Mouse (Mus musculus): ENCODE data around the gene Bcdin3d. TPM values are rescaled to one million over a fixed set of nuclear protein-coding genes. Genes with fewer than 3 reads are reported as not detected.

Bcdin3d gene
- total RNA-seq, 2 experiments from 2014 or later: 3.6 to 4.2 TPM

Other genes with a start within 250 kb of the Bcdin3d start
- gene Kcnh3, start 249.9 kb downstream of the Bcdin3d start, total RNA-seq (2014; fragmentation: Nextera tagmentation): not detected in 2 replicates
- not detected in 2 replicates for gene Kcnh3, start 249.9 kb downstream of the Bcdin3d start, total RNA-seq (2017)
- gene Mcrs1, start 222.8 kb downstream of the Bcdin3d start, total RNA-seq (2014; fragmentation: Nextera tagmentation): 30.9 and 51.4 TPM in 2 replicates
- 44.0 and 48.0 TPM in 2 replicates for gene Mcrs1, start 222.8 kb downstream of the Bcdin3d start, total RNA-seq (2017)
- 13.5 and 17.6 TPM in 2 replicates for gene Prpf40b, start 179.6 kb downstream of the Bcdin3d start, total RNA-seq (2014; fragmentation: Nextera tagmentation)
- 7.2 and 10.7 TPM in 2 replicates for gene Prpf40b, start 179.6 kb downstream of the Bcdin3d start, total RNA-seq (2017)
- not detected in 2 replicates for gene Fam186b, start 178.8 kb downstream of the Bcdin3d start, total RNA-seq (2014; fragmentation: Nextera tagmentation)
- not detected in 2 replicates for gene Fam186b, start 178.8 kb downstream of the Bcdin3d start, total RNA-seq (2017)
- 18.0 and 22.5 TPM in 2 replicates for gene Fmnl3, start 104.2 kb downstream of the Bcdin3d start, total RNA-seq (2014; fragmentation: Nextera tagmentation)
- gene Fmnl3, start 104.2 kb downstream of the Bcdin3d start, total RNA-seq (2017): 20.7 and 23.8 TPM in 2 replicates
- gene Tmbim6, start 81.8 kb downstream of the Bcdin3d start, total RNA-seq (2014; fragmentation: Nextera tagmentation): 383 and 409 TPM in 2 replicates
- 163 and 164 TPM in 2 replicates for gene Tmbim6, start 81.8 kb downstream of the Bcdin3d start, total RNA-seq (2017)
- 5.0 and 13.4 TPM in 2 replicates for gene Nckap5l, start 17.0 kb downstream of the Bcdin3d start, total RNA-seq (2014; fragmentation: Nextera tagmentation)
- 0.26 and 7.5 TPM in 2 replicates for gene Nckap5l, start 17.0 kb downstream of the Bcdin3d start, total RNA-seq (2017)
- not detected in 2 replicates for gene Faim2, start 53.4 kb upstream of the Bcdin3d start, total RNA-seq (2014; fragmentation: Nextera tagmentation)
- gene Faim2, start 53.4 kb upstream of the Bcdin3d start, total RNA-seq (2017): 0.17 TPM in 1 of 2 replicates, not detected in the other
- gene Aqp2, start 104.3 kb upstream of the Bcdin3d start, total RNA-seq (2014; fragmentation: Nextera tagmentation): not detected in 2 replicates
- not detected in 2 replicates for gene Aqp2, start 104.3 kb upstream of the Bcdin3d start, total RNA-seq (2017)
- not detected in 2 replicates for gene Aqp5, start 116.1 kb upstream of the Bcdin3d start, total RNA-seq (2014; fragmentation: Nextera tagmentation)
- gene Aqp5, start 116.1 kb upstream of the Bcdin3d start, total RNA-seq (2017): not detected in 2 replicates
- gene Aqp6, start 126.7 kb upstream of the Bcdin3d start, total RNA-seq (2014; fragmentation: Nextera tagmentation): not detected in 2 replicates
- not detected in 2 replicates for gene Aqp6, start 126.7 kb upstream of the Bcdin3d start, total RNA-seq (2017)
- 47.0 and 75.5 TPM in 2 replicates for gene Racgap1, start 176.9 kb upstream of the Bcdin3d start, total RNA-seq (2014; fragmentation: Nextera tagmentation)
- 76.4 and 80.0 TPM in 2 replicates for gene Racgap1, start 176.9 kb upstream of the Bcdin3d start, total RNA-seq (2017)
- not detected in 2 replicates for gene Asic1, start 195.6 kb upstream of the Bcdin3d start, total RNA-seq (2014; fragmentation: Nextera tagmentation)
- not detected in 2 replicates for gene Asic1, start 195.6 kb upstream of the Bcdin3d start, total RNA-seq (2017)
- gene Smarcd1, start 227.4 kb upstream of the Bcdin3d start, total RNA-seq (2014; fragmentation: Nextera tagmentation): 29.8 and 34.7 TPM in 2 replicates
- gene Smarcd1, start 227.4 kb upstream of the Bcdin3d start, total RNA-seq (2017): 16.3 and 28.0 TPM in 2 replicates
- not detected in 2 replicates for gene Gm17349, start 230.8 kb upstream of the Bcdin3d start, total RNA-seq (2014; fragmentation: Nextera tagmentation)
- not detected in 2 replicates for gene Gm17349, start 230.8 kb upstream of the Bcdin3d start, total RNA-seq (2017)
- 0.68 and 0.86 TPM in 2 replicates for gene Gpd1, start 242.8 kb upstream of the Bcdin3d start, total RNA-seq (2014; fragmentation: Nextera tagmentation)
- gene Gpd1, start 242.8 kb upstream of the Bcdin3d start, total RNA-seq (2017): 0.10 and 0.34 TPM in 2 replicates

All from granulocyte monocyte progenitor cell, adult 5-6 weeks (primary cell).